Mouse (Mus musculus): ENCODE measurements around the gene Cacna2d3.

Cacna2d3 gene

GRCm38 (mm10) chr14:29721488-29722385 is at the start of gene Cacna2d3:
Gene Cacna2d3 (minus strand): TSS chr14:29721864.
- no peak for DNase-seq (ENCODE audit: low read depth, low spot score)

- DNase-seq (ENCODE audit: low read depth, low spot score) = no peak
These were observed 47.8 kb upstream of the Cacna2d3 start for GRCm38 (mm10) chr14:29769486-29769885.

GRCm38 (mm10) chr14:29752876-29753275 is 31.2 kb upstream of the Cacna2d3 start:
- DNase-seq (ENCODE audit: low read depth, low spot score) = no peak

- DNase-seq (ENCODE audit: low read depth, low spot score) = no peak
These were observed 17.1 kb upstream of the Cacna2d3 start for GRCm38 (mm10) chr14:29738751-29739150.

- DNase-seq (ENCODE audit: low read depth, low spot score) = no peak
These were observed 8.6 kb upstream of the Cacna2d3 start for GRCm38 (mm10) chr14:29730256-29730655.

GRCm38 (mm10) chr14:29729009-29729408 is 7.3 kb upstream of the Cacna2d3 start:
- DNase-seq (ENCODE audit: low read depth, low spot score) = no peak

- no peak for DNase-seq (ENCODE audit: low read depth, low spot score)
These were observed 5.9 kb upstream of the Cacna2d3 start for GRCm38 (mm10) chr14:29727596-29727995.

- DNase-seq (ENCODE audit: low read depth, low spot score) = no peak
These were observed 1.6 kb upstream of the Cacna2d3 start for GRCm38 (mm10) chr14:29723267-29723666.

GRCm38 (mm10) chr14:29722386-29723221 is 940 bp upstream of the Cacna2d3 start:
- DNase-seq (ENCODE audit: low read depth, low spot score) = no peak

- no peak for DNase-seq (ENCODE audit: low read depth, low spot score)
These were observed 555 bp downstream of the Cacna2d3 start for GRCm38 (mm10) chr14:29721131-29721487.

GRCm38 (mm10) chr14:29720334-29720911 is 1.2 kb downstream of the Cacna2d3 start:
- no peak for DNase-seq (ENCODE audit: low read depth, low spot score)

GRCm38 (mm10) chr14:29712621-29713020 is 9.0 kb downstream of the Cacna2d3 start:
- no peak for DNase-seq (ENCODE audit: low read depth, low spot score)

- DNase-seq (ENCODE audit: low read depth, low spot score) = no peak
These were observed 13.9 kb downstream of the Cacna2d3 start for GRCm38 (mm10) chr14:29707561-29708335.

GRCm38 (mm10) chr14:29702762-29703161 is 18.9 kb downstream of the Cacna2d3 start:
- DNase-seq (ENCODE audit: low read depth, low spot score) = no peak

GRCm38 (mm10) chr14:29696131-29696530 is 25.5 kb downstream of the Cacna2d3 start:
- no peak for DNase-seq (ENCODE audit: low read depth, low spot score)

GRCm38 (mm10) chr14:29672436-29673050 is 49.1 kb downstream of the Cacna2d3 start:
- no peak for DNase-seq (ENCODE audit: low read depth, low spot score)

- no peak for DNase-seq (ENCODE audit: low read depth, low spot score)
These were observed 51.8 kb downstream of the Cacna2d3 start for GRCm38 (mm10) chr14:29669826-29670225.

GRCm38 (mm10) chr14:29657006-29657405 is 64.7 kb downstream of the Cacna2d3 start:
- no peak for DNase-seq (ENCODE audit: low read depth, low spot score)

- DNase-seq (ENCODE audit: low read depth, low spot score) = no peak
These were observed 71.1 kb downstream of the Cacna2d3 start for GRCm38 (mm10) chr14:29650591-29650990.

GRCm38 (mm10) chr14:29648721-29649120 is 72.9 kb downstream of the Cacna2d3 start:
- no peak for DNase-seq (ENCODE audit: low read depth, low spot score)

- DNase-seq (ENCODE audit: low read depth, low spot score) = no peak
These were observed 76.2 kb downstream of the Cacna2d3 start for GRCm38 (mm10) chr14:29645421-29645820.

All from CD4-positive, CD25-positive, alpha-beta regulatory T cell, adult 2 months (primary cell).